Mouse (Mus musculus) CD4-positive naive resting alpha-beta T cell, adult 76 days (primary cell): Measurements from ENCODE around the gene Olfr806. TPM values are rescaled to one million over a fixed set of nuclear protein-coding genes. Genes with fewer than 3 reads are reported as not detected.

ENCODE experiments used
- total RNA-seq: library from RNA; stranded (reverse); gene quantifications from one replicate; pipeline ENCODE4 v1.2.4, GENCODE M21; 2023

Olfr806 gene
- not detected for total RNA-seq

GRCm38 (mm10) chr10:129741821-129742220 is at the start of gene Olfr806:
TSS of gene Olfr806 (minus strand) at chr10:129741921.

GRCm38 (mm10) chr10:129774338-129774737 is 32.6 kb upstream of the Olfr806 start, which contains the start of gene Olfr809:
TSS of gene Olfr809 (plus strand) at chr10:129774638.

GRCm38 (mm10) chr10:129765182-129765581 is 23.5 kb upstream of the Olfr806 start, which contains the start of gene Olfr808:
TSS of gene Olfr808 (plus strand) at chr10:129765482.

GRCm38 (mm10) chr10:129757693-129758092 is 16.0 kb upstream of the Olfr806 start, which contains the start of gene Olfr807:
TSS of gene Olfr807 (minus strand) at chr10:129757793.

GRCm38 (mm10) chr10:129729275-129729674 is 12.4 kb downstream of the Olfr806 start, which contains the start of gene Olfr805:
TSS of gene Olfr805 (minus strand) at chr10:129729375.

GRCm38 (mm10) chr10:129702910-129703309 is 38.8 kb downstream of the Olfr806 start, which contains the start of gene Olfr804:
TSS of gene Olfr804 (plus strand) at chr10:129703210.

GRCm38 (mm10) chr10:129694186-129694585 is 47.5 kb downstream of the Olfr806 start, which contains the start of gene Olfr803:
TSS of gene Olfr803 (minus strand) at chr10:129694286.

GRCm38 (mm10) chr10:129688069-129688468 is 53.7 kb downstream of the Olfr806 start, which contains the start of gene Olfr802:
TSS of gene Olfr802 (minus strand) at chr10:129688169.

Other genes with a start within 250 kb of the Olfr806 start
- not detected for gene Olfr790, start 243.4 kb downstream of the Olfr806 start, total RNA-seq
- not detected for gene Olfr791, start 220.1 kb downstream of the Olfr806 start, total RNA-seq
- gene Olfr792, start 202.8 kb downstream of the Olfr806 start, total RNA-seq = not detected
- gene Olfr794, start 174.3 kb downstream of the Olfr806 start, total RNA-seq = not detected
- gene Olfr796, start 129.4 kb downstream of the Olfr806 start, total RNA-seq = not detected
- not detected for gene Olfr798, start 114.0 kb downstream of the Olfr806 start, total RNA-seq
- not detected for gene Olfr799, start 104.4 kb downstream of the Olfr806 start, total RNA-seq
- not detected for gene Olfr800, start 84.2 kb downstream of the Olfr806 start, total RNA-seq
- not detected for gene Olfr801, start 68.1 kb downstream of the Olfr806 start, total RNA-seq
- not detected for gene Olfr802, start 53.8 kb downstream of the Olfr806 start, total RNA-seq
- gene Olfr803, start 47.6 kb downstream of the Olfr806 start, total RNA-seq = not detected
- not detected for gene Olfr804, start 38.7 kb downstream of the Olfr806 start, total RNA-seq
- gene Olfr805, start 12.5 kb downstream of the Olfr806 start, total RNA-seq = not detected
- not detected for gene Olfr807, start 15.9 kb upstream of the Olfr806 start, total RNA-seq
- not detected for gene Olfr808, start 23.6 kb upstream of the Olfr806 start, total RNA-seq
- gene Olfr809, start 32.7 kb upstream of the Olfr806 start, total RNA-seq = not detected
- not detected for gene Olfr810, start 53.0 kb upstream of the Olfr806 start, total RNA-seq
- gene Olfr811, start 62.5 kb upstream of the Olfr806 start, total RNA-seq = not detected
- gene Olfr812, start 104.2 kb upstream of the Olfr806 start, total RNA-seq = not detected
- gene Olfr813, start 113.4 kb upstream of the Olfr806 start, total RNA-seq = not detected
- gene Olfr814, start 137.9 kb upstream of the Olfr806 start, total RNA-seq = not detected
- not detected for gene Olfr815, start 163.9 kb upstream of the Olfr806 start, total RNA-seq
- gene Olfr816, start 173.7 kb upstream of the Olfr806 start, total RNA-seq = not detected
- not detected for gene Olfr818, start 207.2 kb upstream of the Olfr806 start, total RNA-seq
- not detected for gene Olfr819, start 225.3 kb upstream of the Olfr806 start, total RNA-seq
- gene Olfr247, start 234.2 kb upstream of the Olfr806 start, total RNA-seq = not detected
- gene Gm10310, start 243.1 kb upstream of the Olfr806 start, total RNA-seq = not detected